Mouse (Mus musculus) thymus, adult 2 months (tissue): ENCODE data around the gene Mad1l1. TPM values are rescaled to one million over a fixed set of nuclear protein-coding genes. Genes with fewer than 3 reads are reported as not detected.

Experiments used
- DNase-seq: peaks from one replicate; pipeline ENCODE4 v3.0.0; 2021
- H3K27ac ChIP-seq: fragments of 200-500 bp; 2 replicates; pipeline ENCODE4 v1.5.1; 2012; ENCODE audit warnings: low read length, control low read depth; ENCODE audit not compliant: control insufficient read depth, insufficient read depth
- H3K27me3 ChIP-seq: fragments of 200-500 bp; 2 replicates; pipeline ENCODE4 v1.6.1; 2012; ENCODE audit warnings: mild to moderate bottlenecking, low read length, moderate library complexity, mixed read lengths; ENCODE audit not compliant: control insufficient read depth, insufficient read depth
- H3K36me3 ChIP-seq: fragments of 200-500 bp; 2 replicates; pipeline ENCODE4 v1.6.1; 2012; ENCODE audit warnings: mild to moderate bottlenecking, low read length, moderate library complexity; ENCODE audit not compliant: control insufficient read depth, insufficient read depth
- H3K4me1 ChIP-seq: fragments of 200-500 bp; replicated peaks from 2 replicates; pipeline ENCODE4 v1.6.1; 2012; ENCODE audit warnings: low read length; ENCODE audit not compliant: control insufficient read depth, insufficient read depth
- H3K4me3 ChIP-seq: fragments of 200-500 bp; 2 replicates; pipeline ENCODE4 v1.5.1; 2012; ENCODE audit warnings: mild to moderate bottlenecking, low read length, control low read depth, moderate library complexity; ENCODE audit not compliant: control insufficient read depth, insufficient read depth
- CTCF ChIP-seq: fragments of 200-500 bp; IDR thresholded peaks from 2 replicates; pipeline ENCODE4 v1.5.1; 2012; ENCODE audit warnings: mild to moderate bottlenecking, control low read depth, low read length, moderate library complexity, borderline replicate concordance; ENCODE audit not compliant: control insufficient read depth, poor library complexity, insufficient read depth; ENCODE audit errors: extremely low read depth
- POLR2A ChIP-seq: fragments of 200-500 bp; IDR thresholded peaks from 2 replicates; pipeline ENCODE4 v1.6.1; 2012; ENCODE audit warnings: mild to moderate bottlenecking, low read length, control low read depth, moderate library complexity; ENCODE audit not compliant: control insufficient read depth, poor library complexity, insufficient read depth; ENCODE audit errors: extremely low read depth
- WGBS: fragments of 180-500 bp; shearing (Covaris S2); methylation state at CpG from one replicate; pipeline ENCODE4 v1.1.7; 2018; 5-methylcytosine and 5-hydroxymethylcytosine counted together
- polyA plus RNA-seq: library from polyadenylated mRNA; depleted of rRNA; stranded (reverse); fragments of >200 nt; gene quantifications from 2 replicates; pipeline ENCODE4 v1.2.3, GENCODE M21; 2012

Mad1l1 gene
- polyA plus RNA-seq, 1 experiment: 252 TPM

DNA sequence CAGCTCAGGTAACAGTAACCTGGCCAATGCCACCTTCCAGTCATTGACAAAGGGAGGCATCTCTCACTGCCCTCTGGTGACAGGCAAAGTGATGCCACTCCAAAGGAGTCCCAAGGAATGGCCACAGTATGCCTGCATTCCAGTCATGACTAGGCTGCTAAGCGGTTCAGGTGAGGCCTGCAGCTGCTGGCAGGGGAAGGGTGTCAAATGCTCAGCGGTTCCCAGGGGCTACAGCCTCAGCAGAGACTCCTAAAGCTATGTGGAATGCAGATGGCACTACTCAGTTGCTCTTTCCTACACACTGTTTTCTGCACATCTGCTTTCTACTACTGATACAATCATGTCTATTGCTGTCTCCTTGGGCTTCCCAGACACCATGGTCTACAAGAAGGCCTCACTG lies 73.3 kb downstream of the Mad1l1 start:
- Histone ChIP-seq H3K27me3 (no peaks in the 10 kb centered on the region), H3K4me1 (peaks cover 73% of the 10 kb centered on the region), H3K27ac (peak overlapping the region; percentile 45), H3K36me3 (peaks cover 6% of the 10 kb centered on the region; the same call in 1 of the 2 replicates), H3K4me3 (no peak overlapping the region)
- TF ChIP-seq POLR2A (no peak), CTCF (no peak)
- WGBS: 84% methylated on average over 2 of the region's 2 CpGs
- no peak for DNase-seq

DNA sequence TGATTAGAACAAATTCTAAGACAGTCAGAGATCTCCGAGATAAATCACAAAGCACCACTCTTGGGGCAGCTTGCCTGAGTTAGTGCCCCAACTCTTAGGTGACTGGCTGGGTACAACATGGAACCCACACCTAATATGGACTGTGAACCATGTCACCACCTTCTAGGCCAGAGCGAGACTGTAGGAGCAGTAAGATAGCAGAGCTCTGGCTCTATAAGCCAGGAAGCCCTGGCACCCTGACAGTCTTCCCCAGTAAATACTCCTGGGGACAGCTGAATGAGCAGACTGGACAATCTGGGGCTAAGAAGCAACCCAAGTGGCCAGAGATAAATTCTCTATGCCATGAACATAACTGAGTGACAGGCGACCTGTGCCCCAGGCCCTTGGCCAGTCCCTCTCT lies 81.1 kb downstream of the Mad1l1 start:
- no peak for DNase-seq
- no peaks in the 10 kb centered on the region for H3K27me3 ChIP-seq
- H3K27ac ChIP-seq: no peak overlapping the region
- H3K4me3 ChIP-seq: no peak overlapping the region
- no peak for TF ChIP-seq CTCF
- TF ChIP-seq POLR2A: no peak
- WGBS: 99% methylated on average over 3 of the region's 3 CpGs
- no peaks in the 10 kb centered on the region for H3K36me3 ChIP-seq
- peaks cover 49% of the 10 kb centered on the region for H3K4me1 ChIP-seq

DNA sequence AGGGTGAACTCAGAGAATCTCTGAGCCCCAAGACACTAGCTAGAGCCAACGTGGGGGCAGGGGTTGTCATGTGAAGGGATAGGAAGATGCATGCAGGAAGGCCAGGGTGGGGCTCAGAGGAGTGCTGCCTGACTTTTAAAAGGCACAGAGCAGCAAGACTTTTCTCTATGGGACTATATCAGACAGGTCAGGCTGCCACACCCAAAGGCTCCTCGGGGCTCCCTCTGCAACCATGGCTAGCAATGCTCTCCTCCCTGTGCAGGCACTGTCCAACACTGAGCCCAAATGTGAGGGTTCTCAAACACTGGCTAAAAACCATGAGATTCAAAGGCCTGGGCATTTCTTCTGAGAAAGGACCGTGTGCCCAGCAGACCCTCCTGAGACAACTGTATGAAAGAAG lies 82.5 kb downstream of the Mad1l1 start:
- WGBS: 91% methylated on average over 3 of the region's 3 CpGs

DNA sequence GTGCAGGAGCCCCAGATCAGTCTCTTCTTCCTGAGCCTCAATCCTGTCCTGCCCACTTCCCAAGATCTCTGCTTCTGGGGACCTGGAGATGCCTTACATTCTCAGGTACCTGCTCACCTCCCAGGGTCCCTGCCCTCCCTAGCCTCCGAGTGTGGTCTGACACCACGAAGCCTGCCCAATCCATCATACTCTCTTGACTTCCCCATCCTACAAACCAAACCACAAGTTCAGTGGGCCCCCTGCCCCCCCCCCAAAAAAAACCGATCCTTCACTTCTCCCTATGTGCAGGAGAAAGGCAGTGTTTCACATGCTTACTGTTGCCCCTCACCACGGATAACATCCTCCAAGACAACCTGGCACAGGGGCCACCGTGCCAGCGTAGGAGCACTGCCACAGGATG lies 90.5 kb downstream of the Mad1l1 start:
- WGBS: 41% methylated on average over 6 of the region's 6 CpGs

More for the DNA sequence above, 82.5 kb downstream of the Mad1l1 start:
- Histone ChIP-seq H3K27ac (no peak overlapping the region), H3K36me3 (peaks cover 3% of the 10 kb centered on the region; the same call in 1 of the 2 replicates), H3K27me3 (no peaks in the 10 kb centered on the region), H3K4me1 (peaks cover 51% of the 10 kb centered on the region), H3K4me3 (no peak overlapping the region)
- no peak for DNase-seq
- TF ChIP-seq POLR2A: no peak
- TF ChIP-seq CTCF: no peak

DNA sequence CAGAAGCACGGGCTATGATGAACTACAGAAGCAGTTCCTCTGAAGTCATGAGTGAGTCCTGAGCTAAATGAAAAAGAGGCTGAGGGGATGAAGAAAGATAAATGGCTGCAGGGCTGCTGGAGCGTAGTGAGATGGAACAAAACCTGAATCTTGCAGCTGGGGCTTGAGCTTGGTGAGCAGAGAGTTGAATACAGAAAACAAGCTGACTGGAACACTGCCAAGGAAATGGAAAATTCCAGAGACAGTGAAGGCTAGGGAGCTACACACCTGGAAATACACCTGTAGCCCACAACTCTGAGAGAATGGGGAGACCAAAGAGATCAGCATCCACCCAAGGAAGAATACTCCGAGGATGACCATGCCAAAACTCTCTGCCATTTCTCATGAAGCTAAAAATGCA lies 93.0 kb downstream of the Mad1l1 start:
- Histone ChIP-seq H3K27ac (no peak overlapping the region; the same call in 1 of the 2 replicates), H3K36me3 (no peaks in the 10 kb centered on the region), H3K27me3 (no peaks in the 10 kb centered on the region), H3K4me1 (peaks cover 70% of the 10 kb centered on the region), H3K4me3 (no peak overlapping the region)
- no peak for DNase-seq
- 89% methylated on average over 3 of the region's 3 CpGs for WGBS
- no peak for TF ChIP-seq CTCF
- no peak for TF ChIP-seq POLR2A

More for the DNA sequence above, 90.5 kb downstream of the Mad1l1 start:
- H3K4me1 ChIP-seq: peaks cover 70% of the 10 kb centered on the region
- no peak overlapping the region for H3K4me3 ChIP-seq
- TF ChIP-seq POLR2A (no peak), CTCF (no peak)
- H3K27ac ChIP-seq: no peak overlapping the region; the same call in 1 of the 2 replicates
- no peaks in the 10 kb centered on the region for H3K27me3 ChIP-seq
- H3K36me3 ChIP-seq: peaks cover 3% of the 10 kb centered on the region; the same call in 1 of the 2 replicates
- no peak for DNase-seq

DNA sequence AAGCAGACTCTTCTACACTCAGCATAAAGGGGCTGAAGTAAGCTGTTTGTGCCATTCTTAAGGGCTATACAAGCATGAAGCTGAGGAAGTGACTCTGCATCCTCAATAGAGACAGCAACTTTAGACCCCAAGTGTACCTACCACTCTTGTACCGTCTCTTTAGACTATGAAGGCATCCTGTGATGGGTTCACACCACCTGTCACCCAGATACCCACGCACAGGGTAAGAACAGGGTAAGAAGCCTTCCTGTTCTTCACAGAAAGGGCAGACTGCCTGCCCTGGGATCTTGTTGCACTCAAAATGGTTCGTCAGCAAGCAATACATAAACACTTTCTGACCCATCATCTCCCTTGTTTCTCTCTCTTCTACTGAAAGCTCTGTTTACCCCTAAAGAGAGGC lies 94.5 kb downstream of the Mad1l1 start:
- no peak for TF ChIP-seq POLR2A
- H3K36me3 ChIP-seq: no peaks in the 10 kb centered on the region
- H3K4me3 ChIP-seq: no peak overlapping the region
- no peak for DNase-seq
- H3K27ac ChIP-seq: peak overlapping the region; percentile 76
- WGBS: 29% methylated on average over 3 of the region's 3 CpGs
- H3K27me3 ChIP-seq: no peaks in the 10 kb centered on the region
- H3K4me1 ChIP-seq: peaks cover 64% of the 10 kb centered on the region

DNA sequence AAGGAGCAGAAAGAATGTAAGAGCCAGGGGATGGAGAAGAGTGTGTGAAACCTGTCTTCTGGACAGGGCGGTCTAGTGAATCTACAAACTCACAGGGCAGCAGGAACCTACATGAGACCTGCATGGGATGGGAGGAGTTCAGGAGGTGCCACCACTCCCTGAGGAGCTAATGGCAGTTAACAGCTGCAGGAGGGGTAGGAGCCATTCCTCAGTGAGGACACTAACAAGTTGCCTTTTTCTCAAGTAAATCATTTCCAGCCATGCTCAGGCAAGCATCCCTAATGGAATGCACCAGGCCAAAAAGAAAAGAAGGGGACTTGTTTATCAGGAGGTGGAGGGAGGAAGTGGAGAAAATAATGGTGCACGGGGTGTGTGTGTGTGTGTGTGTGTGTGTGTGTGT lies 95.5 kb downstream of the Mad1l1 start:
- no peak for TF ChIP-seq CTCF
- TF ChIP-seq POLR2A: no peak
- H3K36me3 ChIP-seq: no peaks in the 10 kb centered on the region
- peaks cover 69% of the 10 kb centered on the region for H3K4me1 ChIP-seq
- WGBS: 89% methylated on average over 2 of the region's 2 CpGs
- DNase-seq: no peak
- no peak overlapping the region for H3K4me3 ChIP-seq
- no peak overlapping the region for H3K27ac ChIP-seq
- H3K27me3 ChIP-seq: no peaks in the 10 kb centered on the region
